Mouse (Mus musculus) right cerebral cortex, postnatal 36 days (tissue): ENCODE results near the gene Hist1h2bk.
A peak's percentile ranks its signal among the peaks of the same experiment; 100 is the strongest.

Experiments used
- DNase-seq, 2 experiments: peaks; one replicate each; pipeline ENCODE4 v3.0.0; 2022; ENCODE audit warnings: low spot score in 2 of 2, mixed read lengths in 1 of 2

Hist1h2bk gene

GRCm38 (mm10) chr13:22035267-22036148 is at the start of gene Hist1h2bk, which contains the start of gene Hist1h2ah:
TSS of gene Hist1h2bk (plus strand) at chr13:22035870.
TSS of gene Hist1h2ah (minus strand) at chr13:22035568.
- peak; percentile 77 to 90 for DNase-seq

GRCm38 (mm10) chr13:21992550-21992949 is 43.1 kb upstream of the Hist1h2bk start:
- DNase-seq: no peak

- DNase-seq: no peak
These were observed 41.5 kb upstream of the Hist1h2bk start for GRCm38 (mm10) chr13:21993957-21994738.

- no peak for DNase-seq
These were observed 40.8 kb upstream of the Hist1h2bk start for GRCm38 (mm10) chr13:21994896-21995295.

- no peak for DNase-seq
These were observed 40.2 kb upstream of the Hist1h2bk start for GRCm38 (mm10) chr13:21995331-21995914.

GRCm38 (mm10) chr13:21996101-21996839 is 39.4 kb upstream of the Hist1h2bk start:
- no peak for DNase-seq

GRCm38 (mm10) chr13:21996840-21997185 is 38.9 kb upstream of the Hist1h2bk start:
- DNase-seq: no peak

GRCm38 (mm10) chr13:21997201-21997820 is 38.4 kb upstream of the Hist1h2bk start:
- no peak for DNase-seq

- no peak for DNase-seq
These were observed 37.8 kb upstream of the Hist1h2bk start for GRCm38 (mm10) chr13:21997821-21998220.

- DNase-seq: no peak
These were observed 37.3 kb upstream of the Hist1h2bk start for GRCm38 (mm10) chr13:21998412-21998811.

- DNase-seq: no peak
These were observed 36.5 kb upstream of the Hist1h2bk start for GRCm38 (mm10) chr13:21999147-21999546.

GRCm38 (mm10) chr13:22001346-22001745 is 34.3 kb upstream of the Hist1h2bk start:
- DNase-seq: no peak

- DNase-seq: no peak
These were observed 33.8 kb upstream of the Hist1h2bk start for GRCm38 (mm10) chr13:22001823-22002222.

- no peak for DNase-seq
These were observed 29.9 kb upstream of the Hist1h2bk start for GRCm38 (mm10) chr13:22005605-22006333.

GRCm38 (mm10) chr13:22006334-22007120 is 29.1 kb upstream of the Hist1h2bk start:
- no peak for DNase-seq

- DNase-seq: no peak
These were observed 28.6 kb upstream of the Hist1h2bk start for GRCm38 (mm10) chr13:22007121-22007510.

- DNase-seq: no peak
These were observed 27.8 kb upstream of the Hist1h2bk start for GRCm38 (mm10) chr13:22007872-22008271.

- DNase-seq: no peak
These were observed 27.0 kb upstream of the Hist1h2bk start for GRCm38 (mm10) chr13:22008707-22009106.

- DNase-seq: no peak
These were observed 26.0 kb upstream of the Hist1h2bk start, which contains the start of gene Prss16 for GRCm38 (mm10) chr13:22009642-22010041. TSS of gene Prss16 (minus strand) at chr13:22009742.

GRCm38 (mm10) chr13:22013716-22014115 is 22.0 kb upstream of the Hist1h2bk start:
- no peak for DNase-seq
